Mouse (Mus musculus) mesoderm, embryonic 11.5 days (tissue): ENCODE data around the gene Zfp810.
A peak's percentile ranks its signal among the peaks of the same experiment; 100 is the strongest.

Experiments used
- DNase-seq: peaks from one replicate; pipeline ENCODE4 v3.0.0-alpha.2; 2012; ENCODE audit warnings: low read depth, low spot score

The Zfp810 gene

GRCm38 (mm10) chr9:22260092-22260422, 47.4 kb downstream of the Zfp810 start:
- DNase-seq: no peak

- peak; percentile 66 for DNase-seq
These were observed 48.0 kb downstream of the Zfp810 start, which contains the start of gene Zfp599 for GRCm38 (mm10) chr9:22259184-22260091. TSS of gene Zfp599 (minus strand) at chr9:22259895.

DNA sequence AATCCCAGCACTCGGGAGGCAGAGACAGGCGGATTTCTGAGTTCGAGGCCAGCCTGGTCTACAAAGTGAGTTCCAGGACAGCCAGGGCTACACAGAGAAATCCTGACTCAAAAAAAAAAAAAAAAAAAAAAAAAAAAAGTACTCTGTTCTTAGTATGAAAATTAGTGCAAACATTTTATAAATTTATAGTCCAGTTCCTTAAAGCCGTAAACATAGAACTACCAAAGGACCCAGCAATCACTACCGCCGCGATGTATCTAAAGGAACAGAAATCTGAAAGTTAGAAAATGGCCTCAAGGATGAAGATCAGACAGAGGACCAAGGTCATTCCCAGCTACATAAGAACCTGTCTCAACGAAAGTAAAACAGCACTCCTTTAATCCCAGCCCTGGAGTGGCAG, 48.7 kb downstream of the Zfp810 start:
- DNase-seq: no peak

DNA sequence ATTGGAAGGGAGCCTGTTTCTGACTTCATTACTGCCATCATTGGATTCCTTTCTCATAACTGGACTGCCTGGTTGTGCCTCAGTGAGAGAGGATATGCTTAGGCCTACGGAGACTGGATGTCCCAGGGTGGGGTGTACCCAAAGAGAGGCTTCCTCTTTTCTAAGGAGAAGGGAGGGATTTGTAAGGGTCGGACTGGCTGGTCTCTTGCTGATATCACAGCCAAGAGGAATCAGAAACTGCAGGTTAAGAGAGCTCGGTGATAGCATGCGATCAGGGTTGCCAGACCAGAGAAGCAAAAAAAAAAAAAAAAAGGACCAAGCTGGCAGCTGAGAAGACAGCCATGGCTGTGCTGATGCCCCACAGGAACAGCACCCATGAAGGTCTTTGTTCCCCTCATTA, 50.9 kb downstream of the Zfp810 start:
- no peak for DNase-seq

DNA sequence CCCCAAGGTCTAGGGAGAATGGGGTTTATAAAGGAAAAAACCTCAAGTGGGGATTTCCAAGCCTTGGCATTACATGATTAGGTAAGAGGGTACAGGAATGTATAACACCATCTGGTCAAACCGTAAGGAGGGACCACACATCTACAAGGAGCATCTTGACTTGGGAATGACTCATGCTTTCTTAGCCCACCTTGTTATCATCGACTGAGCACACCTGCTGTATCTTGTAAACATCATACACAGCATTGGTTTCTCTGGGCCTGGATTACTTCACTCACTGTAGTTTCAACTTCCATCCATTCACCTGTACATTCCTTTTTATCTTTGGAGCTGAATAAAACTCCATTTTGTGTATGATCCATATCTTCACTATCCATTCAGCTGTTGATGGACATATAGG, 63.2 kb downstream of the Zfp810 start:
- DNase-seq: no peak

GRCm38 (mm10) chr9:22240001-22240400, 67.4 kb downstream of the Zfp810 start:
- no peak for DNase-seq

DNA sequence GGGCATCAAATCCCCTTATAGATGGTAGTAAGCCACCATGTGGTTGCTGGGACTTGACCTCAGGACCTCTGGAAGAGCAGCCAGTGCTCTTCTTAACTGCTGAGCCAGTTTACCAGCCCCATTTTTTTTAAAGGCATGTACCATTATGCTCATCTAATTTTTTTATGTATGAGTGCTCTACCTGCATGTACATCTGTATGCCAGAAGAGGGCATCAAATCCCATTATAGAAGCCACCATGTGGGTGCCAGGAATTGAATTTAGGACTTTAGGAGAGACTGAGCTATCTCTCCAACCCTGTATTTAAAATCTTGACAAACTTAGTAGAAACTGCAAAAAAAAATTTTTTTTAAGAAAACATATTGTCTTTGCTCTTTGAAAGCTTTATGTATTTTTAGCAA, 76.9 kb downstream of the Zfp810 start:
- DNase-seq: peak; percentile 4

- no peak for DNase-seq
These were observed 77.4 kb downstream of the Zfp810 start for GRCm38 (mm10) chr9:22230061-22230460.

- DNase-seq: no peak
These were observed 77.9 kb downstream of the Zfp810 start for GRCm38 (mm10) chr9:22229386-22230026.

DNA sequence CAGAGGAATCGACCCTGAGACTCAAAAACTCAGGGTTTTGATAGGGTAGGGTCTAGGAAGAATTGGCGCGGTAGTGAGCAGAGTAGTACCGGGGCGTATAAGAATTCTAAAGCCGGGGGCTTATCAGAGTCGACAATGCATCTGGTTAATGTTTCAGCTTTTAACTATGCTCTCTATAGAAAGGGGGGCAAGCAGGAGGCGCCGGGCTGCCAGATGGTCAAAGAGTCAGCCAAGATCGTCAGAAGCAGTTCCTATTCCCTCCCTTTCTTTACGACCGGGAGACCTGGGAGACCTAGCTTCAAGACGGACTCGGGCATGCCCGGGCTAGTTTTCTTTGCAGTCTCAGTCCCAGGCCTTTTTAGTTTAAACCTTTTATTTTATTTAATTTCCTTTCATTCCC, 80.6 kb downstream of the Zfp810 start:
- no peak for DNase-seq
